Mouse (Mus musculus) heart, embryonic 11.5 days (tissue): Measurements from ENCODE around the gene Timeless. TPM values are rescaled to one million over a fixed set of nuclear protein-coding genes. Genes with fewer than 3 reads are reported as not detected.
A peak's percentile ranks its signal among the peaks of the same experiment; 100 is the strongest.
"Not testable (repeated sequence)": the region's sequence is repeated elsewhere in the genome, so short reads cannot be mapped to it uniquely, and the experiment has no call there.

Experiments used
- ATAC-seq: fragments of 200-750 bp; cut with Nextera tagmentation; replicated peaks from 2 replicates; pipeline ENCODE4 v1.8.0; 2017; ENCODE audit warnings: moderate library complexity; ENCODE audit not compliant: insufficient number of reproducible peaks, low FRiP score, low TSS enrichment
- H3K27ac ChIP-seq: fragments of 300-500 bp; sonication (generic); 2 replicates; pipeline ENCODE4 v1.5.1; 2014; ENCODE audit warnings: mild to moderate bottlenecking, low read depth, low read length
- H3K27me3 ChIP-seq: fragments of 300-500 bp; sonication (generic); 2 replicates; pipeline ENCODE4 v1.6.1; 2014; ENCODE audit warnings: mild to moderate bottlenecking, low read length, mixed read lengths; ENCODE audit not compliant: control insufficient read depth, insufficient read depth
- H3K36me3 ChIP-seq: fragments of 300-500 bp; sonication (generic); 2 replicates; pipeline ENCODE4 v1.6.1; 2014; ENCODE audit warnings: mild to moderate bottlenecking, low read length, moderate library complexity, mixed read lengths; ENCODE audit not compliant: control insufficient read depth, insufficient read depth
- H3K4me1 ChIP-seq: fragments of 300-500 bp; sonication (generic); 2 replicates; pipeline ENCODE4 v1.6.1; 2014; ENCODE audit warnings: low read length; ENCODE audit not compliant: control insufficient read depth, insufficient read depth
- H3K4me2 ChIP-seq: fragments of 300-500 bp; sonication (generic); 2 replicates; pipeline ENCODE4 v1.6.1; 2014; ENCODE audit warnings: mild to moderate bottlenecking, moderate library complexity
- H3K4me3 ChIP-seq: fragments of 300-500 bp; sonication (generic); 2 replicates; pipeline ENCODE4 v1.5.1; 2014; ENCODE audit warnings: low read depth, low read length
- H3K9ac ChIP-seq: fragments of 300-500 bp; sonication (generic); 2 replicates; pipeline ENCODE4 v1.6.1; 2014; ENCODE audit warnings: mild to moderate bottlenecking, low read depth, low read length, moderate library complexity
- H3K9me3 ChIP-seq: fragments of 300-500 bp; sonication (generic); replicated peaks from 2 replicates; pipeline ENCODE4 v1.6.1; 2016; ENCODE audit warnings: low read length; ENCODE audit not compliant: control insufficient read depth
- WGBS: fragments of 180-500 bp; shearing (Covaris S2); extraction: QIAGEN DNeasy Blood & Tissue Kit; methylation state at CpG from one replicate; pipeline ENCODE4 v1.1.7; 2014; ENCODE audit not compliant: insufficient replicate concordance; 5-methylcytosine and 5-hydroxymethylcytosine counted together
- polyA plus RNA-seq: library from polyadenylated mRNA; unstranded; fragments of >200 nt; fragmentation: Nextera tagmentation; extraction: Ambion mirVana; gene quantifications from 2 replicates; pipeline ENCODE4 v1.2.1, GENCODE M21; 2014

Timeless gene
- polyA plus RNA-seq, 1 experiment from 2014 or later: 34.2 TPM

- ATAC-seq: no peak
- Histone ChIP-seq H3K4me3 (no peak overlapping the region), H3K27me3 (no peaks in the 10 kb centered on the region), H3K36me3 (peaks cover 12% of the 10 kb centered on the region), H3K4me2 (no peak overlapping the region), H3K9ac (no peak overlapping the region), H3K4me1 (no peaks in the 10 kb centered on the region), H3K27ac (no peak overlapping the region), H3K9me3 (no peaks in the 10 kb centered on the region)
- WGBS: 88% methylated on average over 14 of the region's 14 CpGs
Observed at GRCm38 (mm10) chr10:128281682-128282081, 49.8 kb downstream of the Timeless start.

DNA sequence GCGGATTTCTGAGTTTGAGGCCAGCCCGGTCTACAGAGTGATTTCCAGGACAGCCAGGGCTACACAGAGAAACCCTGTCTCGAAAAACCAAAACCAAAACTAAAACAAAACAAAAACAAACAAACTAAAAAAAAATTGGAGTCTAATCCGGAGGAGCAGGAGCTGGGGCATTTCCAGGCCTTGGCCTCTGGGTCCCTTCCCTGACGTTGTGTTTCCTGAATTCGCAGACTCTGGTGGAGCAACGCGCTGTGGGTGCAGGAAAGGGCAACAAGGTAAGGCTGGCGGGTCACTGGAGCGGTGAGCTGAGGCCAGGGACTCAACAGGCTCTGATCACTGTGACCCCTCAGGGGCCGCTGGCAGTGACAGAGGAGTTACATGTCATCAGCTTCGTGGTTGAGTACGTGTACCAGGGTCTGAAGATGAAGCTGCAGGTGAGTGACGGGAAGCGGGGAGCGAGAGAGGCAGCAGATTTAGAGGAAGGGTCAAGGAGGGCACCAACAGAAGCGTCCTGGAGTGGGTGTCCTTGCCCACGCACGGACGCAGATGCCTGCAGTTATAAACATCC, 51.1 kb downstream of the Timeless start:
- H3K36me3 ChIP-seq: peaks cover 17% of the 10 kb centered on the region
- H3K9me3 ChIP-seq: no peaks in the 10 kb centered on the region
- H3K27ac ChIP-seq: no peak overlapping the region
- no peak overlapping the region for H3K9ac ChIP-seq
- WGBS: 83% methylated on average over 20 of the region's 20 CpGs
- no peaks in the 10 kb centered on the region for H3K4me1 ChIP-seq
- H3K27me3 ChIP-seq: no peaks in the 10 kb centered on the region
- no peak overlapping the region for H3K4me2 ChIP-seq
- ATAC-seq: no peak
- no peak overlapping the region for H3K4me3 ChIP-seq

- WGBS: 62% methylated on average over 31 of the region's 31 CpGs
- Histone ChIP-seq H3K4me2 (no peak overlapping the region), H3K4me1 (no peaks in the 10 kb centered on the region), H3K36me3 (peaks cover 17% of the 10 kb centered on the region), H3K9me3 (no peaks in the 10 kb centered on the region), H3K27me3 (no peaks in the 10 kb centered on the region), H3K27ac (no peak overlapping the region), H3K4me3 (no peak overlapping the region), H3K9ac (no peak overlapping the region)
- ATAC-seq: no peak
Observed at GRCm38 (mm10) chr10:128283604-128284579, 52.0 kb downstream of the Timeless start.

DNA sequence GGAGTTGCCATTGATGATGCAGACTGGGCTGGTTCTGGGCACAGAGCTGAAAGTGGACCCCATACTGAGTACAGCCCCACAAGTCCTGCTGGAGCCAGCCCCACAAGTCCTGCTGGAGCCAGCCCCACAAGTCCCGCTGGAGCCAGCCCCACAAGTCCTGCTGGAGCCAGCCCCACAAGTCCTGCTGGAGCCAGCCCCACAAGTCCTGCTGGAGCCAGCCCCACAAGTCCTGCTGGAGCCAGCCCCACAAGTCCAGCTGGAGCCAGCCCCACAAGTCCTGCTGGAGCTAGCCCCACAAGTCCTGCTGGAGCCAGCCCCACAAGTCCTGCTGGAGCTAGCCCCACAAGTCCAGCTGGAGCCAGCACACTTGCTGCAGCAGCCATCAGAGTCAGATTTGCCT, 58.7 kb downstream of the Timeless start:
- ATAC-seq, H3K27ac ChIP-seq, H3K4me2 ChIP-seq, H3K4me3 ChIP-seq, H3K27me3 ChIP-seq, H3K36me3 ChIP-seq, H3K9ac ChIP-seq, H3K4me1 ChIP-seq, H3K9me3 ChIP-seq: not testable (repeated sequence)
- WGBS: 60% methylated on average over 1 of the region's 1 CpGs

GRCm38 (mm10) chr10:128296370-128297090, 64.7 kb downstream of the Timeless start:
- Histone ChIP-seq H3K36me3 (0 out of 2 replicates have a peak, but pooled peaks cover 4% of the 10 kb centered on the region), H3K4me2 (no peak overlapping the region), H3K27me3 (no peaks in the 10 kb centered on the region), H3K4me1 (peaks cover 13% of the 10 kb centered on the region), H3K27ac (no peak overlapping the region), H3K9ac (0 out of 2 replicates have a peak overlapping the region, but pooled peaks have one; percentile 10), H3K9me3 (no peaks in the 10 kb centered on the region), H3K4me3 (no peak overlapping the region)
- WGBS: 68% methylated on average over 13 of the region's 13 CpGs
- no peak for ATAC-seq

- no peaks in the 10 kb centered on the region for H3K9me3 ChIP-seq
- H3K4me3 ChIP-seq: no peak overlapping the region
- peaks cover 13% of the 10 kb centered on the region for H3K4me1 ChIP-seq
- no peaks in the 10 kb centered on the region for H3K27me3 ChIP-seq
- peak overlapping the region; percentile 75 for H3K27ac ChIP-seq
- WGBS: 60% methylated on average over 4 of the region's 4 CpGs
- H3K9ac ChIP-seq: no peak overlapping the region
- no peaks in the 10 kb centered on the region for H3K36me3 ChIP-seq
- H3K4me2 ChIP-seq: peak overlapping the region; percentile 27; the same call in 1 of the 2 replicates
- ATAC-seq: no peak
Observed at GRCm38 (mm10) chr10:128297221-128297620, 65.4 kb downstream of the Timeless start.

- no peak overlapping the region for H3K4me3 ChIP-seq
- H3K9ac ChIP-seq: 0 out of 2 replicates have a peak overlapping the region, but pooled peaks have one; percentile 22
- WGBS: 58% methylated on average over 11 of the region's 11 CpGs
Observed at GRCm38 (mm10) chr10:128297622-128298021, 65.8 kb downstream of the Timeless start.

DNA sequence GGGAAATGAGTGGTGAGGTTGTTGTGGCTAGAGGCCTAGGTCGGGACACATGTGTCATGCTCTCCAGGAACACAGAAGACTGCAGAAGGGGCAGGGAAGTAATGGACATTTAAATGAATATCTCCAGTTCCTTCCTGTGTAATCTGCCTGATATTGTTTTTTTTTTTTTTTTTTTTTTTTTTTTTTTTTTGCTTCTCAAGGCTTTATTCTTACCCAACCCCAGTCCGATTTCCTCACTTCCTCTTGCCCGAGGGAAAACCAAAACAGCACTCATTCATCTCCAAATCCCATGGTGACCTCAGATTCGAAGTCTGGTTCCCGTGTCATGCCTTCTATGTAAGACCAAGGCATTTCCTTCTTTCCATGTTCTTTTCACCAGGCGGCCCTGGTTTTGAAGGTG, 66.4 kb downstream of the Timeless start:
- ATAC-seq: no peak
- no peak overlapping the region for H3K4me3 ChIP-seq
- 63% methylated on average over 6 of the region's 6 CpGs for WGBS
- peaks cover 17% of the 10 kb centered on the region for H3K4me1 ChIP-seq
- H3K9me3 ChIP-seq: no peaks in the 10 kb centered on the region
- H3K27me3 ChIP-seq: no peaks in the 10 kb centered on the region
- no peak overlapping the region for H3K4me2 ChIP-seq
- H3K27ac ChIP-seq: peak overlapping the region; percentile 75; the same call in 1 of the 2 replicates
- H3K9ac ChIP-seq: no peak overlapping the region
- H3K36me3 ChIP-seq: no peaks in the 10 kb centered on the region

More at GRCm38 (mm10) chr10:128297622-128298021, 65.8 kb downstream of the Timeless start:
- ATAC-seq: peak; percentile 62; the same call in 1 of the 2 replicates
- Histone ChIP-seq H3K27ac (peak overlapping the region; percentile 75), H3K9me3 (no peaks in the 10 kb centered on the region), H3K4me1 (peaks cover 17% of the 10 kb centered on the region), H3K36me3 (no peaks in the 10 kb centered on the region), H3K27me3 (no peaks in the 10 kb centered on the region), H3K4me2 (peak overlapping the region; percentile 27; the same call in 1 of the 2 replicates)
